ENCODE assay signal across 8 mouse cellular contexts in the genomic region with DNA sequence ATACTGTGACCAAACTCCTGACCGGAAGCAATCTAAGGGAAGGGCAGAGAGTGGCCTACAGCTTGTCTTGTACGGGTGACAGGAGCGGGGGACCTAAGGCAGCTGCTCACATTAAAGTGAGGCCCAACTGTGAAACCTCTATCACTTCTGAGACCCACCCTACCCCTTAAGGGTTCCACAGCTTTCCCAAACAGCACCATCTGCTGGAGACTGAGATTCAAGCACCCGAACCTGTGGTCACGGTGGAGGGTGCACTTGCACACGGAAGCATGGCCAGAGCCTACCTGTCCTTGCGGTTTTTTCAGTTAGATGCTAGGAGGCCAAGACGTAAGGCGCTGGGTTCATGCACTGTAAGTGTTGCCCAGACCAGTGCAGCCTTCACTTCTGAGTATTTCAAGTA. TPM values are rescaled to one million over a fixed set of nuclear protein-coding genes. Genes with fewer than 3 reads are reported as not detected.
A peak's percentile ranks its signal among the peaks of the same experiment; 100 is the strongest.
DNase-seq lines count a peak whose midpoint lies in the region; ATAC-seq and TF ChIP-seq lines count a peak whose summit lies in the region.
"Had no signal": no experiment of that assay in that cellular context is flagged by ENCODE, and none has a peak within 500 bp of the region (broad histone marks: within the 10 kb centered on the region; RNA-seq: fewer than 3 reads in every experiment).

No protein-coding gene starts in this region.

- H3K4me3 ChIP-seq in hindbrain, embryonic 11.5 days (ENCODE audit: low read depth, low read length) = no peak overlapping the region
- no peak overlapping the region for H3K4me3 ChIP-seq in hindbrain, embryonic 16.5 days (ENCODE audit: low read length)
- H3K4me3 ChIP-seq in C2C12 (ENCODE audit: insufficient read depth, poor library complexity, severe bottlenecking) (no peak overlapping the region), ES-Bruce4 (ENCODE audit: low read depth, low read length) (no peak overlapping the region)
- H3K4me3 ChIP-seq: erythroblast, embryonic 14.5 days had no signal

- no peaks in the 10 kb centered on the region for H3K79me3 ChIP-seq in C2C12 (ENCODE audit: low read depth)

- DNase-seq in hindbrain, embryonic 11.5 days (ENCODE audit: low spot score) = peak; percentile 51

- no peaks in the 10 kb centered on the region for H3K79me2 ChIP-seq in C2C12 (ENCODE audit: control insufficient read depth, insufficient read depth)

- TF ChIP-seq EP300 in ES-Bruce4 (IDR thresholded peaks at IDR 0.05; ENCODE audit: insufficient read depth, low read depth, low read length) = no peak

- H3K27me3 ChIP-seq in hindbrain, embryonic 11.5 days (ENCODE audit: control insufficient read depth, insufficient read depth, low read length) = no peaks in the 10 kb centered on the region
- no peaks in the 10 kb centered on the region for H3K27me3 ChIP-seq in hindbrain, embryonic 16.5 days (replicated peaks; ENCODE audit: control insufficient read depth, insufficient read depth, low read length)
- H3K27me3 ChIP-seq in C2C12 (ENCODE audit: control insufficient read depth, insufficient read depth, insufficient read length) (no peaks in the 10 kb centered on the region), ES-Bruce4 (ENCODE audit: control insufficient read depth, insufficient read depth, low read length, poor library complexity, severe bottlenecking) (no peaks in the 10 kb centered on the region)

- TF ChIP-seq CTCF in C2C12 (IDR thresholded peaks at IDR 0.05; ENCODE audit: control insufficient read depth, insufficient read depth, insufficient read length) (peak; percentile 29), ES-Bruce4 (IDR thresholded peaks at IDR 0.05; ENCODE audit: low read depth, low read length) (peak; percentile 80)

- H3K9ac ChIP-seq in hindbrain, embryonic 11.5 days (ENCODE audit: low read depth, low read length) = no peak overlapping the region
- no peak overlapping the region for H3K9ac ChIP-seq in hindbrain, embryonic 16.5 days (ENCODE audit: low read depth, low read length)
- no peak overlapping the region for H3K9ac ChIP-seq in ES-Bruce4 (ENCODE audit: low read depth, poor library complexity, severe bottlenecking)

- H3K4me2 ChIP-seq in hindbrain, embryonic 11.5 days (replicated peaks; ENCODE audit: low read depth, low read length) = no peak overlapping the region
- H3K4me2 ChIP-seq in hindbrain, embryonic 16.5 days (ENCODE audit: low read length) = no peak overlapping the region

- H3ac ChIP-seq in C2C12 (ENCODE audit: control insufficient read depth, insufficient read length, low read depth) = no peak overlapping the region

- no peak for TF ChIP-seq POLR2A in ES-Bruce4 (IDR thresholded peaks at IDR 0.05; ENCODE audit: insufficient read depth, low read length)

- no peaks in the 10 kb centered on the region for H3K4me1 ChIP-seq in hindbrain, embryonic 11.5 days (replicated peaks; ENCODE audit: control insufficient read depth, insufficient read depth, low read length)
- peaks cover 3% of the 10 kb centered on the region; the same call in 1 of the 2 replicates for H3K4me1 ChIP-seq in hindbrain, embryonic 16.5 days (ENCODE audit: control insufficient read depth, insufficient read depth, low read depth, low read length)
- H3K4me1 ChIP-seq in ES-Bruce4 (ENCODE audit: control insufficient read depth, insufficient read depth, low read length) = no peaks in the 10 kb centered on the region

- H3K27ac ChIP-seq in hindbrain, embryonic 11.5 days (ENCODE audit: low read depth, low read length) = no peak overlapping the region
- no peak overlapping the region for H3K27ac ChIP-seq in hindbrain, embryonic 16.5 days (ENCODE audit: low read depth, low read length)
- H3K27ac ChIP-seq in ES-Bruce4 (ENCODE audit: insufficient read depth, low read length) = no peak overlapping the region

- no peaks in the 10 kb centered on the region for H3K9me3 ChIP-seq in hindbrain, embryonic 11.5 days (ENCODE audit: control insufficient read depth, low read length)
- no peaks in the 10 kb centered on the region for H3K9me3 ChIP-seq in hindbrain, embryonic 16.5 days (ENCODE audit: control insufficient read depth, low read length)
- H3K9me3 ChIP-seq in ES-Bruce4 (replicated peaks; ENCODE audit: control insufficient read depth, insufficient read depth, low read length, poor library complexity, severe bottlenecking) = no peaks in the 10 kb centered on the region

- WGBS in hindbrain, embryonic 11.5 days = 83% methylated on average over 9 of the region's 9 CpGs
- WGBS in hindbrain, embryonic 16.5 days = 79% methylated on average over 9 of the region's 9 CpGs

- peaks cover 7% of the 10 kb centered on the region; the same call in 1 of the 2 replicates for H3K36me3 ChIP-seq in hindbrain, embryonic 11.5 days (ENCODE audit: control insufficient read depth, insufficient read depth, low read length)
- peaks cover 18% of the 10 kb centered on the region for H3K36me3 ChIP-seq in hindbrain, embryonic 16.5 days (ENCODE audit: control insufficient read depth, insufficient read depth, low read length)
- peaks cover 34% of the 10 kb centered on the region for H3K36me3 ChIP-seq in C2C12 (ENCODE audit: control insufficient read depth, insufficient read depth)
- 0 out of 2 replicates have a peak, but pooled peaks cover 8% of the 10 kb centered on the region for H3K36me3 ChIP-seq in ES-Bruce4 (ENCODE audit: control insufficient read depth, insufficient read depth, low read length, poor library complexity, severe bottlenecking)

- no peak for ATAC-seq in hindbrain, embryonic 11.5 days (ENCODE audit: low FRiP score)
- ATAC-seq in hindbrain, embryonic 16.5 days = no peak; the same call in 1 of the 2 replicates
- ATAC-seq in hematopoietic stem cell, adult 5-6 weeks (replicated peaks in 1 of 2; ENCODE audit: insufficient read depth in 1 of 2, low FRiP score in 2 of 2, low TSS enrichment in 1 of 2, low read depth in 1 of 2, poor library complexity in 2 of 2, severe bottlenecking in 2 of 2) = peak; percentile 60 to 62; a peak in 3 of 4 replicates
- ATAC-seq in megakaryocyte-erythroid progenitor cell, adult 5-6 weeks (replicated peaks; ENCODE audit: low FRiP score, low TSS enrichment, poor library complexity, severe bottlenecking) = peak; percentile 69; the same call in 1 of the 2 replicates
- no peak for ATAC-seq in monocyte, adult 5-6 weeks (replicated peaks; ENCODE audit: insufficient number of reproducible peaks, low FRiP score, low TSS enrichment, poor library complexity, severe bottlenecking)

TF ChIP-seq in C2C12, 6 proteins besides CTCF, POLR2A, EP300 and RAD21:
- TF ChIP-seq USF1 (IDR thresholded peaks at IDR 0.05; ENCODE audit: low read depth) (no peak), MYOD1 (IDR thresholded peaks at IDR 0.05; ENCODE audit: control insufficient read depth, insufficient read length, low read depth) (no peak), MAX (IDR thresholded peaks at IDR 0.05) (no peak), CEBPB (IDR thresholded peaks at IDR 0.05; ENCODE audit: low read depth) (no peak), FOSL1 (IDR thresholded peaks at IDR 0.05; ENCODE audit: insufficient read depth, low read length, poor library complexity, severe bottlenecking) (no peak), MYOG (IDR thresholded peaks at IDR 0.05; ENCODE audit: control insufficient read depth, extremely low read depth, insufficient read length) (no peak)

RNA-seq across cellular contexts. Expression of a gene that starts 18.3 kb away (rescaled TPM):
- polyA plus RNA-seq in hindbrain, embryonic 11.5 days (2014; fragmentation: Nextera tagmentation; extraction: Ambion mirVana) = 1.0 and 1.7 TPM in 2 replicates
- 0.94 and 3.6 TPM in 2 replicates for polyA plus RNA-seq in hindbrain, embryonic 16.5 days (2015; fragmentation: Nextera tagmentation; extraction: Ambion mirVana)
- polyA plus RNA-seq in C2C12 (2012; fragmentation: generic; extraction: Trizol) = 2.5 TPM
- polyA plus RNA-seq in ES-Bruce4 (2011; ENCODE audit: insufficient read depth, insufficient read length, low read depth, missing spikeins) = not detected in 2 replicates
- not detected in 2 replicates for total RNA-seq in hematopoietic stem cell, adult 5-6 weeks (2017)
- total RNA-seq in megakaryocyte-erythroid progenitor cell, adult 5-6 weeks (2014; fragmentation: Nextera tagmentation) = not detected in 2 replicates
- total RNA-seq in megakaryocyte-erythroid progenitor cell, adult 5-6 weeks (2017) = not detected in 2 replicates
- not detected in 3 replicates for total RNA-seq in monocyte, adult 5-6 weeks (2017)
- polyA plus RNA-seq: erythroblast, embryonic 14.5 days had no signal

RNA-seq across cellular contexts. Expression of a gene that starts 58.8 kb away (rescaled TPM):
- polyA plus RNA-seq in hindbrain, embryonic 11.5 days (2014; fragmentation: Nextera tagmentation; extraction: Ambion mirVana) = 0.32 and 0.36 TPM in 2 replicates
- 2.4 and 3.8 TPM in 2 replicates for polyA plus RNA-seq in hindbrain, embryonic 16.5 days (2015; fragmentation: Nextera tagmentation; extraction: Ambion mirVana)
- not detected for polyA plus RNA-seq in C2C12 (2012; fragmentation: generic; extraction: Trizol)
- 5.1 and 5.2 TPM in 2 replicates for polyA plus RNA-seq in ES-Bruce4 (2011; ENCODE audit: insufficient read depth, insufficient read length, low read depth, missing spikeins)
- 6.5 and 7.4 TPM in 2 replicates for total RNA-seq in hematopoietic stem cell, adult 5-6 weeks (2017)
- not detected in 2 replicates for total RNA-seq in megakaryocyte-erythroid progenitor cell, adult 5-6 weeks (2014; fragmentation: Nextera tagmentation)
- 0.30 TPM in 1 of 2 replicates, not detected in the other for total RNA-seq in megakaryocyte-erythroid progenitor cell, adult 5-6 weeks (2017)
- total RNA-seq in monocyte, adult 5-6 weeks (2017) = not detected in 3 replicates
- polyA plus RNA-seq: erythroblast, embryonic 14.5 days had no signal

Comparison
In these comparisons a context has a peak if more than half of its experiments do, and no peak if none do; other contexts are left out.
1. ATAC-seq: peak in hematopoietic stem cell, adult 5-6 weeks (2 of 2) and megakaryocyte-erythroid progenitor cell, adult 5-6 weeks (single experiment); none in hindbrain, embryonic 11.5 days (single experiment), hindbrain, embryonic 16.5 days (single experiment) and monocyte, adult 5-6 weeks (single experiment).